Mouse (Mus musculus): ENCODE measurements at regions not wholly inside any gene's neighbourhood (a gene's known extent, or its start where the extent isn't known, plus 50 kb on each side); places are given as distances from the start of the nearest gene placed in this dataset.

DNA sequence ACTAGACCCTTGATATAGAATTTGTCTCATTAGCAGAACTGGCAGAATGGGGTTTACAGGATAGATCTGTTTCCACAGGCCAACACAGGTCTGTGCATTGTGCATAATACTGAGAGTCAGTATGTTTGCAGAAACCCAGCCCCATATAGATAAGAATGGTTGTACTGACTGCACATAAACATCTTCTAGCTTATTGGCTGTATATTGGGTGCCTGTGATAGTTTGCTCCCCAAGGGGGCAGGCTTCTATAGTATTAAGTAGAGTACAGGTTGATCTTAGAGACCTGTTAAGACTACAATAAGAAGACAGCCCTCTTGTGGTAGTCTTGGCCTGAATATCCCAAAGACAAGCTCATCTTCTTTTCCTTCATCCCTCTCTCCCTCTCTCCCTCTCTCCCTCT is 90.1 kb upstream of the Tex13c2 start:
- Histone ChIP-seq H3K9ac (ENCODE audit: low read depth, low read length) (no peak overlapping the region), H3K27me3 (ENCODE audit: control insufficient read depth, insufficient read depth, low read length) (no peaks in the 10 kb centered on the region), H3K4me1 (ENCODE audit: control insufficient read depth, insufficient read depth, low read length) (no peaks in the 10 kb centered on the region), H3K4me2 (no peak overlapping the region), H3K36me3 (ENCODE audit: control insufficient read depth, insufficient read depth, low read length) (no peaks in the 10 kb centered on the region), H3K4me3 (ENCODE audit: low read depth, low read length) (no peak overlapping the region), H3K9me3 (replicated peaks; ENCODE audit: control insufficient read depth, low read length) (no peaks in the 10 kb centered on the region), H3K27ac (ENCODE audit: low read depth, low read length) (no peak overlapping the region)
- ATAC-seq (replicated peaks; ENCODE audit: insufficient number of reproducible peaks, low FRiP score, low TSS enrichment) = no peak

DNA sequence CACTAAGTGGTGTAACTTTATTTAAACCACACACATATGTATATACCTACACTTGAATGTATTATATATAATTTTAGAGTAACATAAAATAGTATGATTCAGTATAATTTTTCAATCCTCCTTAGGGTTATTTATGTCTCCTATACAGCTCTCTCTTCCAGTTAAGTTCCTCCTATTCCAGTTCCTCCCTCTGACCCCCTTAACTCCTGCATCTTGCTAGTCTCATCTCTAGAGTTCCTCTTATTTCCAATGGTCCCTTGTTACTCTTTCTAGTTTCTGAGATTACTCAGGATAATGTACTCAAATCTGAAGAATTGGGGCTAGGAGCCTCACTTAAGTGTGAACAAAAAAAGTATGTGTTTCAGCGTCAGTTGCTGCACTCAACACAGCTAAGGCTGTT is 88.4 kb upstream of the Tex13c2 start:
- no peaks in the 10 kb centered on the region for H3K4me1 ChIP-seq (ENCODE audit: control insufficient read depth, insufficient read depth, low read length)
- no peak overlapping the region for H3K9ac ChIP-seq (ENCODE audit: low read depth, low read length)
- no peaks in the 10 kb centered on the region for H3K27me3 ChIP-seq (ENCODE audit: control insufficient read depth, insufficient read depth, low read length)
- H3K27ac ChIP-seq (ENCODE audit: low read depth, low read length) = no peak overlapping the region
- H3K9me3 ChIP-seq (replicated peaks; ENCODE audit: control insufficient read depth, low read length) = no peaks in the 10 kb centered on the region
- no peaks in the 10 kb centered on the region for H3K36me3 ChIP-seq (ENCODE audit: control insufficient read depth, insufficient read depth, low read length)
- no peak for ATAC-seq (replicated peaks; ENCODE audit: insufficient number of reproducible peaks, low FRiP score, low TSS enrichment)
- 90% methylated on average over 1 of the region's 1 CpGs for WGBS (ENCODE audit: insufficient replicate concordance)
- H3K4me3 ChIP-seq (ENCODE audit: low read depth, low read length) = no peak overlapping the region
- H3K4me2 ChIP-seq = no peak overlapping the region

DNA sequence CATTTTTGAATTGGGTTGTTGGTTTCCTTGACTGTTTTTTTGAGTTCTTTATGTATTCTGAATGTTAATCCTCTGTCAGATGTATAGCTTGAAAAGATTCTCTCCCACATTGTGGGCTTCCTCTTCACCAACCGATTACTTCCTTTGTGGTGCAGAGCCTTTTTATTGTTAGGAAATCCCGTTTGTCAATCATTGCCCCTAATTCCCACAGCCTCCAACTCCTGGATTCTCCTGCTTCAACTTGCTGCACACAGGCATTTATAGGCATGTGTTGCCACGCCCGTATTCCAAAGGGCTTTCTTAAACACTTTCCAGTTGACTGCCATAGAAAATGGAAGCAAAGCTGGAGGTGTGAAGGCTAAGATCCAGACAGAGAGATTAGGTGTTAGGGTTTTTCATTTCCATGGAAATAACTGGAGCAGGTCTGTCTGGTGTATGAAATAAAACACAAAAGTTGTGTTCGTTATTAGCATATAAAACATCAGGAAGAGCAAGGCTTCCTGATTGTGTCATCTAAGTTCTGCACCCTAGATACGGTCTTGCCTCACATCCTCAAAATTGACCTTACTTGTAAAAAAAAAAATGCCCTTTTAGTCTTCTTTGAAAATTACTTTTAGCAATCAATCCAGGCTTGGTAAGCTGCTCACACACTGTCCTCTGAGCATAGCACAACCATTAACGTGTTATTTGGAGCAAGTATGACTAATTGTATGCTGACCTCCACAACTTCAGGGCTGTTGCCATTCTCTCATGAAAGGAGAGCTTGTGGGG is 87.7 kb upstream of the Tex13c2 start:
- Histone ChIP-seq H3K27ac (ENCODE audit: low read depth, low read length) (no peak overlapping the region), H3K4me2 (no peak overlapping the region), H3K36me3 (ENCODE audit: control insufficient read depth, insufficient read depth, low read length) (no peaks in the 10 kb centered on the region), H3K4me1 (ENCODE audit: control insufficient read depth, insufficient read depth, low read length) (no peaks in the 10 kb centered on the region), H3K9me3 (replicated peaks; ENCODE audit: control insufficient read depth, low read length) (no peaks in the 10 kb centered on the region), H3K4me3 (ENCODE audit: low read depth, low read length) (no peak overlapping the region), H3K27me3 (ENCODE audit: control insufficient read depth, insufficient read depth, low read length) (no peaks in the 10 kb centered on the region), H3K9ac (ENCODE audit: low read depth, low read length) (no peak overlapping the region)
- no peak for ATAC-seq (replicated peaks; ENCODE audit: insufficient number of reproducible peaks, low FRiP score, low TSS enrichment)
- 70% methylated on average over 7 of the region's 7 CpGs for WGBS (ENCODE audit: insufficient replicate concordance)

DNA sequence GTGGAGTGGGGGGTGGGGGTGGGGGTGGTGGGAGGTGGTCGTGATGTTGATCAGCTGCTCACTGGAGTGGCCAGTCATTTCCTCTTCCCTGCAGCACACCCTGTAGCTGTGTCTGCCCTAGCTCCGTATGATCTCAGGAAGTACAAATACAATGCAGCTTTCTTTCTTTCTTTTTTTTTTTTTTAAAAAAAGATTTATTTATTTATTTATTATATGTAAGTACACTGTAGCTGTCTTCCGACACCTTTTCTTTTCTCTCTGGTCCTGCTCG is 87.2 kb upstream of the Tex13c2 start:
- Histone ChIP-seq H3K36me3 (ENCODE audit: control insufficient read depth, insufficient read depth, low read length) (no peaks in the 10 kb centered on the region), H3K9ac (ENCODE audit: low read depth, low read length) (no peak overlapping the region), H3K27me3 (ENCODE audit: control insufficient read depth, insufficient read depth, low read length) (no peaks in the 10 kb centered on the region), H3K9me3 (replicated peaks; ENCODE audit: control insufficient read depth, low read length) (no peaks in the 10 kb centered on the region), H3K27ac (ENCODE audit: low read depth, low read length) (no peak overlapping the region), H3K4me1 (ENCODE audit: control insufficient read depth, insufficient read depth, low read length) (no peaks in the 10 kb centered on the region), H3K4me3 (ENCODE audit: low read depth, low read length) (no peak overlapping the region), H3K4me2 (no peak overlapping the region)
- WGBS (ENCODE audit: insufficient replicate concordance) = 52% methylated on average over 4 of the region's 4 CpGs
- ATAC-seq (replicated peaks; ENCODE audit: insufficient number of reproducible peaks, low FRiP score, low TSS enrichment) = no peak

DNA sequence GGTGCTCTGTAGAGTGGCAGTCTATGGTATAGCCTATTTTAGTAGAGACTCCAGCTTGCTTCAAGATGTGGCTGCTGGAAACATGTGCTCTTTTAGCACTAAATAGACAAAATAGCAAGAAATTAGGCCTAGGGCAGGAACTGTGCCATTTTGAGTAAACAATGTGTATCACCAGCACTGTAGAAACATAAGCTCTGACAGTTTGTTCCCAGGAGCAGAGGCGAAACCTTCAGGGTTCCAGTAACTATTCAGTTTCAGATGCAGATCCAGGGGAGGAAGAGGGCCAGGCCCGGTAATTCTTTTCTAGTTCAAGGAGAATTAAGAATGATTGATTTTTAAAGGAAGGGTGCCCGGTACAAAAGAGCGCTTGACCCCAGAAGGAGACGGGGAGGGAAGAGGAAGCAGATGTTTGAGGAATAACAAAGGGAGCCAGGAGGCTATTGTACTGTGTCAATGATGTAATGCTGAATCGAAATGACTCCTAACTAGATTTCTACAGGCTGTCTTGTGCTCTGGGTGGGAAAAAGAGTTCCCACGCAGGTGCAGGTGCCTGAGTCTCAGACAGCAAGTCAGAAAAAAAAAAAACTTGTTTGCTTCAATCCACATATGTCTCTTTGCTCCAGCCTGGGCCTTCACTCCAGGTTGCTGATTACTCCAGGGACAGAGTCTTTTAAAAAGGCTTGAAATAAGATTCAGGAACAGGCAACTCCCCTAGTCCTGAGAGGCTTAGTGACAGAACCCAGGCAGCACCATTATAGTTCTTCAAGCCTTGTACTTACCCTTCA is 57.4 kb upstream of the Tex13c2 start:
- H3K27ac ChIP-seq (ENCODE audit: low read depth, low read length) = no peak overlapping the region
- H3K27me3 ChIP-seq (ENCODE audit: control insufficient read depth, insufficient read depth, low read length) = no peaks in the 10 kb centered on the region
- H3K4me2 ChIP-seq = no peak overlapping the region
- H3K4me3 ChIP-seq (ENCODE audit: low read depth, low read length) = no peak overlapping the region
- H3K9me3 ChIP-seq (replicated peaks; ENCODE audit: control insufficient read depth, low read length) = no peaks in the 10 kb centered on the region
- WGBS (ENCODE audit: insufficient replicate concordance) = 38% methylated on average over 7 of the region's 7 CpGs
- H3K4me1 ChIP-seq (ENCODE audit: control insufficient read depth, insufficient read depth, low read length) = no peaks in the 10 kb centered on the region
- H3K36me3 ChIP-seq (ENCODE audit: control insufficient read depth, insufficient read depth, low read length) = no peaks in the 10 kb centered on the region
- H3K9ac ChIP-seq (ENCODE audit: low read depth, low read length) = no peak overlapping the region
- no peak for ATAC-seq (replicated peaks; ENCODE audit: insufficient number of reproducible peaks, low FRiP score, low TSS enrichment)
